Mouse (Mus musculus) skeletal muscle tissue, adult 2 months (tissue): ENCODE data around the gene Ube2cbp.

ENCODE experiments used
- DNase-seq: peaks from one replicate; pipeline ENCODE4 v3.0.0-alpha.2; 2012; ENCODE audit warnings: low read depth, low spot score

Gene Ube2cbp

GRCm38 (mm10) chr9:86435510-86435909, 29.2 kb downstream of the Ube2cbp start:
- DNase-seq, result no peak

- no peak for DNase-seq
Measured at GRCm38 (mm10) chr9:86423331-86423730, 41.4 kb downstream of the Ube2cbp start.

GRCm38 (mm10) chr9:86419366-86419765, 45.4 kb downstream of the Ube2cbp start:
- DNase-seq, result no peak

DNA sequence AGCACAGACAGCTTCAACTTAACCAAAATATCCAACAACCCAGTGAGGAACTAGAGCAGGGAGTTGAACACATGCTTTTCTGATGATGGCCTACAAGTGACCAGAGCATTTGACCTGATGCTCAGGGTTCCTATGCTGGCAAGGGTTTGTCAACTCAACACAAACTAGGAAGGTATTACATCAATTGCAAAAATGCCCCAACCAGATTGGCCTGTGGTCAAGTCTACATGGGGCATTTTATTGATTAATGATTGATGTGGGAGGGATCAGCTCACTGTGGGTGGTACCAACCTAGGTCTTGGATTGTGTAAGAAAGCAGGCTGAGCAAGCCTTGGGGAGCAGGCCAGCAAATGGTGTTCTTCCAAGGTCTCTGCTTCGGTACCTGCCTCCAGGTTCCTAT, 46.8 kb downstream of the Ube2cbp start:
- DNase-seq, result no peak

DNA sequence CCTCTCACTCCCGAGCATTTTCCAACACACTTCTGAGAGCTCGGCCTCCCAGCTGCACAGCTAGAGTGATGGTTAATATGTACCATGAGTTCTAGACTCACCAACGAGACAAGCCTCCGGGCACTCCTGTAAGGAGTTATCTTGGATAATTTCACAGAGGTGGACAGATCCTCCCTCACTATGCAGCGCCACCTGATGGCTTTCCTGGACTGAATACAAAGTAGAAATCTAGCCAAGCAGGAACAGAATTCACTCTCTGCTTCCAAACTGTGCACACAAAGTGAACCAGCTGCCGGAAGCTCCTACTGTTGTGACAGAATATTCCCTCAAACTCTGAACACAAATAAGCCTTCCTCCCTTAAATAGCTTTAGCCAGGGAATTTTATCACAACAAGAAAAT, 69.0 kb downstream of the Ube2cbp start:
- no peak for DNase-seq

GRCm38 (mm10) chr9:86395012-86395411, 69.7 kb downstream of the Ube2cbp start:
- DNase-seq, result no peak

DNA sequence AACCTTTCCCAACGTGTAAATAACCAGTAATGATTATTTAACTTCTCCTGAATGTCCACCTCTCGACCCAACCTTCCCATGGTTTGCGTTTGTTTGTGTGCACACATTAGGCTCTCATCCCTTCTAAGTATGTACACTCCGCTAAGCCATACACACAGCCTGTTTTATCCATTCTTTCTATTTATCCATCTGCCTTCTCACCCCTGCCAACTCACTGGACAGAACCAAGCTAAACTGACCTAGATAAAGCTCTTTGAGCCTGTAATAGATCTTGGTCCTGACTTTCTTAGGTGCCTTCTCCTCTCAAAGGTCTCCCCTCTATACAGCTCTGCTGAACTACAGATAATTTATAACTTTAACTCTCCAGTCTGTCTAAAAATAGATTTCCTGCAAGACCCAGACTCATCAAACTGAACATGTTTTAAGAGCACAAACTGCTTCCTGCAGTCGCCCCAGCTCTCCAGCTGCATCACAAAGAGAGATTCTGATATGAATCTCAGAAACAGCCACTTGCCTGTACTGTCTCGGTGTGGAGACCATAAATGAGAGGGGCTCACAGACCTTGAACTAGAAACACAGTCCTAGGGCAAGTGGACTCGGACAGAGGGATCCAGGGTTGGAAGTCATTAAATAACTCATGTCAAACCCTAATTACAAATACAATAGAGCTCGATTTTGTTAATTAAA, 71.0 kb downstream of the Ube2cbp start:
- no peak for DNase-seq

DNA sequence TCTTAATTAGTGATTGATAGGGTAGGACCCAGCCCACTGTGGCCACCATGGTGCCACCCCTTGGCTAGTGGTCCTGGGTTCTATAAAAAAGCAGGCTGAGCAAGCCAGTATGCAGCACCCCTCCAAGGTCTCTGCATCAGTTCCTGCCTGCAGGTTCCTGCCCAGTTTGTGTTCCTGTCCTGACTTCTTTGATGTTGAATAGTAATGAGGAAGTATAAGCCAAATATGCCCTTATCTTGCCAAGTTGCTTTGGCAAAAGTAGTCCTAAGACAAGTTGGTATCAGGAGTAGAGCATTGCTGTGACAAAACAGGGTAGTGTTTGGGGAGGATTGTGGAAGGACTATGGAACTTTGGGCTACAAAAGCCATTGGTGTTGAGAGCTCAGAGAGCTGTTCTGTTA, 73.3 kb downstream of the Ube2cbp start:
- no peak for DNase-seq

DNA sequence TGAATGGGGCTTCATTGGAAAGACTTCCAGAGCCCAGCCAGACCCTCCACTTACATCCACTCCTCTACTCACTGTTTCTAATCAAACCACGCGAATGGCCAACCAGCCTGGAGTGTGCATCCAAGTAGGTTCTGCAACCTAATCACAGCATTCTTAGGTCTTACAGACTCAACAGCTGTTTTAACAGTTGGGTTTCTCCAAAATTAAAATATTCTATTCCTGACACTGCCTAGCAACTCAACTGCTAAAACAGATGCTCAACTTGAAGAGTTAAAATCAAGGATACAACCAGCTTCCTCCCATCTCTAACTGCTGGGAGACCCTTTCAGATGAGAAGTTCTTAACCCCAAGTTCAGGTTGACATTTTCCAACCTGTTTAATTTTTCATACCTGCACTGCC, 74.0 kb downstream of the Ube2cbp start:
- no peak for DNase-seq

DNA sequence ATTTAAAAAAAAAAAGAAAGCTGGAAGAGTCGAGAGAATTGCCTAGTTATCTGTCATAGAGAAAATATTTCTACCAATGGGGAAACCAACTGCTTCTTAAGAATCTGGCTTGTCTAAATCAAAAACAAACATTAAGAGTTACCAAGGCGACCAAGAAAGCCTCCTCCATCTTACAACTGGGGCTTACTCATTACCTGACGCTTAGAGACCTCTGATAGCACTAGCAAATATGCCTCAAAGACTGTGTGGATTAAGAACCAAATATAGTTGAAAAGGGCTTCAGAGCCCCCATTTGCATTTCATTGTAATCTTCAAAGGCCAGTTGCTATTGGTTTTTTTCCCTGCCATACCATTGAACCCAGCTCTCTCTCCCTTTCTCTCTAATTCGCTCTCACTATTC, 76.2 kb downstream of the Ube2cbp start:
- no peak for DNase-seq

DNA sequence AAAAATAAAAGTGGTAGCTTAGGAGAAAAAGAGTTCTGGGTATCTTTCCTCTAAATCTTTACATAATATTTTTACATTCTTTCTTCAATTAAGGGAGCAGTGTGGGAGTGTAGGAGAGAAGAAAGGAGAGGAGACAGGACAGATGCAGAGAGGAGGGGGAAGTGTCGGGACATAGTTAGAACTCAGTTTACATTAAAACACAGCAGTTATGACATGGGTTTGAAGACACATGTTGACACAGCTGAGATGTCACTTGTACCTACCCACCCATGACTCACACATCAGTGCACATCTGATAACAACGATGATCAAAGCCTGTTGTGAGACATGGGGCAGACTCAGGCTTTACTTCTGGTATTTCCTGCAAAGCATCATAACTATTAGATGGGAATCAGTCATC, 87.8 kb downstream of the Ube2cbp start:
- no peak for DNase-seq

DNA sequence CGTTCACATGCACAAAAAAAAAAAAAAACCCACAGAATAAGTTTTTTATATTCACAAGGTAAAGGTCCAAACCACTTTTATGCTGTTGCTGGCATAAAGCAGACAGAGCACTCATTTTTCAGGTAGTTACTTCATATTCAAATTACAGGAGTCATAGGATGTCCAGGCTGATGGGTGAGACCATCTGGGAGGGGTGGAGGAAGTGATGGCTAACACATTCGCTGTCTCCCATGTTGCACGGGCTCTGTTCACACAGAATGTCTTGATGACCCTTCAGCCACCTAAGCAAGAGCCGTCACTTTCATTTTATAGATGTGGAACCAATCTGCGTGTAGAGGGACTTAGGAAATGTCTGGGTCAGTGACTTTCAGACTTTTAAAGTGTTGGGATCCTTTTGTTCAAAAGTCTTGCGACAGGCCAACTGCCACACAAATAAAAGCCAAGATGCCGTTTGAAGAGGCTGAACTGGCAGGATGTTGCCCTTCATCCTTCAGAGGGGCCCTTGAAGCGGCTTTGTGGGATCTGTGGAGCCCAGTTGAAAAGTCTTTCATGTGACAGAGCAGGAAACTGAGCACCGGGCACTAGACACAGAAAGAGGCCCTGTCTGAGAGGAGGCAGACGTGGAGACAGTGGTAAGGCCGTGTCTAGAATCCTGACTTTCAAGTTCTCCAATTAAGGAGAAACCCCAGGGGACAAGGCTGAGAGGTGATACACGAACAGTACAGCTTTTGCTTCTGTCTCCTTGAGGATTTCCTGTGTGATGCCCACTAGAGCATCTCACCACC, 91.8 kb downstream of the Ube2cbp start:
- no peak for DNase-seq

DNA sequence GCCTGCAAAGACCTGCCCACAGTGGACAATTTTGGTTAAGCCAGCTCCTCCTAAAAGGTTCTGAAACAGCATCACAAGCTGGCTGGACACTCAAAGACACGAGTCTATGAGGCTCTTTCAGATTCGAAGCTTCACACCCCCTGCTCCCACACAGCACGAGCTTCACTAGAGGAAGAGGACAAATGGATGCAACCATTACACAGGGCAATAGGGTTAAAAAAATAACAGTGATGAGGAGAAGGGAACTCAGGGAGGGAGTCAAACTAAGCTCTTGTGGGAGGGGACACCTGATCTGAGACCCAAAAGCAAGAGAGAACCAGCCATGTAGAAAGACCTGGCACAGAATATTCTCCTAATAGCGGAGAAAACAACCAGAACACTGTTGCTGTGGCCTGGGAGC, 95.5 kb downstream of the Ube2cbp start:
- no peak for DNase-seq

- DNase-seq, result no peak
Measured at GRCm38 (mm10) chr9:86360536-86360935, 104.2 kb downstream of the Ube2cbp start.

DNA sequence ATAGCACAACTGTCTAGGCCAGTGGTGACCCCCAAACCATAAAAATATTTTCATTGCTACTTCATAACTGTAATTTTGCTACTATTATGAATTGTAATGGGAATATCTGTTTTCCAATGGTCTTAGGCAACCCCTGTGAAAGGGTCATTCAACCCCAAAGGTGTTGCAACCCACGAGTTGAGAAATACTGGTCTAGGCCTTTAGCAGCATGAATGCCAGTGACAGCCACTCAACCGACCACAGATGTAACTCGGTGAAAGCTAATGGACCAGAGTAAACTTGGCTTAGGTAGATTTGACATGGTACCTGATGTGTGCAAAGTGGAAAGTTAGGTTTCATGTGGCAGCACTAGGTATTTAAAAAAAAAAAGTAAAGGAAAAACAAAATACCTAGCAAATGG, 108.9 kb downstream of the Ube2cbp start:
- no peak for DNase-seq

DNA sequence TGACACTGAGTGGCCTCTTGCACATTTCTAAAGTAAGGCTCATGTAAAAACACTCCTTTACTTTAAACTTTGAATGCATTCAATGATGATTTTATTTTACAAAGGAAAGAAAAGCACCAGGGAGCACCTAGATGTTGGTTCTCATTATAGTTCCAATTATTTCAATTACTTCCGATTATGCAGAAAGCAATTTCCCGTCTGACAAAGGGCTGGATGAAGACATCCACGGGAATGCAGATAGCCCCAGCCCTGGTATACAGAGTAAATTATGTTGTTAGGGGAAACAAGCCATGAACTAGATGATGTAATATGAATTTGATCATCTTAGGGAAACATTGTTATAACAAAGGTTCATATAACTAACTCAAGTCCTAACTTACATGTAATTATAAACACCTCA, 113.3 kb downstream of the Ube2cbp start:
- DNase-seq, result no peak

DNA sequence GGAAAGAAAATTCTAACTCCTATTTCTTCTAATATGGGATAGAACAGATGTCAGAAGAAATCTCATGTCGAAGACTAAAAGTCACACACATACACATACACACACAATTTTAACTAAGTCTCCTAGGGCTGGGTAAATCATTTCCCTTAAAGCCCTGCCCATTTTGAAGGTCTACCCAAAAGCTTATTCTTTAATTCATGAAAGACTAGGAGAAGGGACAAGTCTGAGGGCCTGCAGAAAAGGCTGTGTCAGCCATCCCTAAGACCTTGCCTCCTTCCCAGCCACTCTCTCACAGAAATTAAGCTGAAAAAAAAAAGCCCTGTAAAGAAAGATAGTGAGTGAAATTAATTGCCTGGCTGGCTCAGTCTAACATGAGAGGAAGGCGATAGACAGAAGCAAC, 128.0 kb downstream of the Ube2cbp start:
- DNase-seq, result no peak

GRCm38 (mm10) chr9:86336361-86336760, 128.4 kb downstream of the Ube2cbp start:
- DNase-seq, result no peak

DNA sequence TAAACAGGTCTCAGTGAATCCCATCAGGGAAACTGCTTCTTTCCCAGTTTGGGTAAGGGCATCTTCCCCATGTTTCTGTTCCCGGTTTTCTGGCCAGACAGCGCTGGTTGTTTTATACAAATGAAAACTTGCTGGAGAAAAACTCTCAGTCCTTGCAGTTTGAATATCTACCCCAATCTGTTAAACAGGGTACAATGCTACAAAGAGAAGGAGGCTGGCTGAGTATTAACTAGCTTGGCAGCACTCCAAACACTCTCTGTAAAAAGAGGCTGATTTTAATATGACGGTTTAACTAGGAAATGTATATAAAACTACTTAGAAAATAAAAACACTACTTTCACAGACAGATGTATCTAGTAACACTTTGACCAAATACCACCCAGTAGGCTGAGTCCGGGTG, 129.2 kb downstream of the Ube2cbp start:
- DNase-seq, result no peak

DNA sequence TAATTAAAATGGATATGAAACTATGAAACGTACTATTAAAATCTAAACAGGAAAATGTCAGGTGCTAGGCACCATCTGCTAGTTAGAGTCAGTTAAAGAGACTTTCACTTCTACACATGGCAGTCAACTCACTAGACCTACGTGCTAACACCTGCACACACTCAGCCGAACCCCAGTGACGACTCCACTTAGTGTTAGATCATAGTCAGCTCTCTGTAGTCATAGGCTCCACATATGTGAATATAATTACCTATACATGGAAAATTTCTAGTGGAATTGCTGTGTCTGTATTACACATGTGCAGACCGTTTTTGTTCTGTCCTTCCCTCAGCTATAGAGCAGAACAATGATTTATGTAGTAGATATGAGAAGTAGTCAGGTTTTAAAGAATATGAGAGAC, 130.4 kb downstream of the Ube2cbp start:
- no peak for DNase-seq

- no peak for DNase-seq
Measured at GRCm38 (mm10) chr9:86330591-86330990, 134.2 kb downstream of the Ube2cbp start.

DNA sequence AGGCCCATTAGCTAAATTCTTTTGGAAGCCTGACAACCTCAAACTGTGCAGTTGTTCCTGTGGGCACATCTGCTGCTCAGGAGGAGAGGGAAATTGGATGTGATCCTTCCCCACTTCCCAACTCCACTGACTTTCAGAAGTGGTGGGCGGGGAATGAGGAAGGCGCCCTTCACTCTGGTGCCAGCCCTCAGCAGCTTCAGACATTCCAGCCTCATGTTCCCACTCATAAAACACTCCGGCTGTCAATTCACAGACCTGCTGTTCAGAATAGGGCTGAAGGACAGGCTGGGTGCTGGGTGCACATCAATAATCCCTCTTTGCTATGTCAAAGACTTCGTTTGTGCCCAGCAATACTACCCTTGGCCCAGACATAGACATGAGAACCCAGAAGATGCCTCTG, 136.5 kb downstream of the Ube2cbp start:
- DNase-seq, result no peak

GRCm38 (mm10) chr9:86327341-86327740, 137.4 kb downstream of the Ube2cbp start:
- DNase-seq, result no peak
